9 mouse cellular contexts compared by ENCODE assay signal in genomic region chr16:23416657-23417293, GRCm38 (mm10). TPM values are rescaled to one million over a fixed set of nuclear protein-coding genes. Genes with fewer than 3 reads are reported as not detected.
DNase-seq lines count a peak whose midpoint lies in the region; ATAC-seq lines count a peak whose summit lies in the region.
"Had no signal": no experiment of that assay in that cellular context is flagged by ENCODE, and none has a peak within 500 bp of the region (broad histone marks: within the 10 kb centered on the region; RNA-seq: fewer than 3 reads in every experiment).

No protein-coding gene starts in this region.

- no peak overlapping the region for H3K4me3 ChIP-seq in forebrain, embryonic 14.5 days (ENCODE audit: low read depth, low read length)
- no peak overlapping the region for H3K4me3 ChIP-seq in forebrain, embryonic 11.5 days (ENCODE audit: low read depth, low read length)
- H3K4me3 ChIP-seq in hindbrain, embryonic 16.5 days (ENCODE audit: low read length): no peak overlapping the region
- H3K4me3 ChIP-seq in liver, embryonic 16.5 days (ENCODE audit: low read depth, low read length): no peak overlapping the region
- H3K4me3 ChIP-seq in stomach, embryonic 15.5 days (replicated peaks): no peak overlapping the region
- H3K4me3 ChIP-seq: erythroblast, embryonic 14.5 days had no signal

- H3K27ac ChIP-seq in forebrain, embryonic 14.5 days (ENCODE audit: low read depth, low read length): no peak overlapping the region
- no peak overlapping the region for H3K27ac ChIP-seq in forebrain, embryonic 11.5 days (ENCODE audit: low read depth, low read length)
- H3K27ac ChIP-seq in hindbrain, embryonic 16.5 days (ENCODE audit: low read depth, low read length): no peak overlapping the region
- no peak overlapping the region for H3K27ac ChIP-seq in liver, embryonic 16.5 days (ENCODE audit: low read length)
- peak overlapping the region; percentile 41; the same call in 1 of the 2 replicates for H3K27ac ChIP-seq in stomach, embryonic 15.5 days

- H3K36me3 ChIP-seq in forebrain, embryonic 14.5 days (ENCODE audit: control insufficient read depth, insufficient read depth, low read length): no peaks in the 10 kb centered on the region
- no peaks in the 10 kb centered on the region for H3K36me3 ChIP-seq in forebrain, embryonic 11.5 days (ENCODE audit: control insufficient read depth, insufficient read depth, low read length)
- no peaks in the 10 kb centered on the region for H3K36me3 ChIP-seq in hindbrain, embryonic 16.5 days (ENCODE audit: control insufficient read depth, insufficient read depth, low read length)
- H3K36me3 ChIP-seq in liver, embryonic 16.5 days (ENCODE audit: control insufficient read depth, insufficient read depth): no peaks in the 10 kb centered on the region
- no peaks in the 10 kb centered on the region for H3K36me3 ChIP-seq in stomach, embryonic 15.5 days

- no peak for DNase-seq in forebrain, embryonic 14.5 days (ENCODE audit: low spot score)
- DNase-seq in forebrain, embryonic 11.5 days (ENCODE audit: low spot score): no peak
- DNase-seq in retina, postnatal 1 day: no peak
- no peak for DNase-seq in thymus, postnatal 4 days
- no peak for DNase-seq in right cerebral cortex, postnatal 10 days (ENCODE audit: low spot score in 2 of 2)

- no peaks in the 10 kb centered on the region for H3K27me3 ChIP-seq in forebrain, embryonic 14.5 days (replicated peaks; ENCODE audit: control insufficient read depth, insufficient read depth, low read length)
- no peaks in the 10 kb centered on the region for H3K27me3 ChIP-seq in forebrain, embryonic 11.5 days (ENCODE audit: control insufficient read depth, insufficient read depth, low read length)
- no peaks in the 10 kb centered on the region for H3K27me3 ChIP-seq in hindbrain, embryonic 16.5 days (replicated peaks; ENCODE audit: control insufficient read depth, insufficient read depth, low read length)
- no peaks in the 10 kb centered on the region for H3K27me3 ChIP-seq in liver, embryonic 16.5 days (ENCODE audit: control insufficient read depth, insufficient read depth, low read depth, low read length)
- H3K27me3 ChIP-seq in stomach, embryonic 15.5 days (replicated peaks): no peaks in the 10 kb centered on the region

- ATAC-seq in forebrain, embryonic 14.5 days: no peak
- ATAC-seq in forebrain, embryonic 11.5 days (replicated peaks; ENCODE audit: low FRiP score): no peak
- no peak for ATAC-seq in hindbrain, embryonic 16.5 days
- peak; percentile 35; the same call in 1 of the 2 replicates for ATAC-seq in liver, embryonic 16.5 days (ENCODE audit: low read depth)
- ATAC-seq in stomach, embryonic 15.5 days (ENCODE audit: insufficient read depth, low FRiP score, low read depth): peak; percentile 35; the same call in 1 of the 2 replicates

- H3K9ac ChIP-seq in forebrain, embryonic 14.5 days (ENCODE audit: low read length): no peak overlapping the region
- H3K9ac ChIP-seq in forebrain, embryonic 11.5 days (ENCODE audit: low read length): no peak overlapping the region
- H3K9ac ChIP-seq in hindbrain, embryonic 16.5 days (ENCODE audit: low read depth, low read length): no peak overlapping the region
- no peak overlapping the region for H3K9ac ChIP-seq in liver, embryonic 16.5 days (ENCODE audit: low read depth, low read length)
- no peak overlapping the region for H3K9ac ChIP-seq in stomach, embryonic 15.5 days

- H3K4me2 ChIP-seq in forebrain, embryonic 14.5 days (ENCODE audit: low read length): peak overlapping the region; percentile 32
- H3K4me2 ChIP-seq in forebrain, embryonic 11.5 days (ENCODE audit: low read depth, low read length, severe bottlenecking): no peak overlapping the region
- H3K4me2 ChIP-seq in hindbrain, embryonic 16.5 days (ENCODE audit: low read length): peak overlapping the region; percentile 34
- H3K4me2 ChIP-seq in liver, embryonic 16.5 days (ENCODE audit: low read depth, low read length): no peak overlapping the region
- peak overlapping the region; percentile 41 for H3K4me2 ChIP-seq in stomach, embryonic 15.5 days

- WGBS in forebrain, embryonic 14.5 days: 56% methylated on average over 9 of the region's 9 CpGs
- 63% methylated on average over 9 of the region's 9 CpGs for WGBS in forebrain, embryonic 11.5 days
- WGBS in hindbrain, embryonic 16.5 days: 43% methylated on average over 9 of the region's 9 CpGs
- 38% methylated on average over 9 of the region's 9 CpGs for WGBS in liver, embryonic 16.5 days (ENCODE audit: insufficient replicate concordance)
- 32% methylated on average over 9 of the region's 9 CpGs for WGBS in stomach, embryonic 15.5 days

- no peaks in the 10 kb centered on the region for H3K9me3 ChIP-seq in forebrain, embryonic 14.5 days (replicated peaks; ENCODE audit: control insufficient read depth, low read length)
- H3K9me3 ChIP-seq in forebrain, embryonic 11.5 days (ENCODE audit: control insufficient read depth, low read length): no peaks in the 10 kb centered on the region
- H3K9me3 ChIP-seq in hindbrain, embryonic 16.5 days (ENCODE audit: control insufficient read depth, low read length): no peaks in the 10 kb centered on the region
- no peaks in the 10 kb centered on the region for H3K9me3 ChIP-seq in liver, embryonic 16.5 days (replicated peaks; ENCODE audit: control insufficient read depth, low read length)
- no peaks in the 10 kb centered on the region for H3K9me3 ChIP-seq in stomach, embryonic 15.5 days

- H3K4me1 ChIP-seq in forebrain, embryonic 14.5 days (ENCODE audit: control insufficient read depth, insufficient read depth, low read length): 0 out of 2 replicates have a peak, but pooled peaks cover 6% of the 10 kb centered on the region
- H3K4me1 ChIP-seq in forebrain, embryonic 11.5 days (replicated peaks; ENCODE audit: control insufficient read depth, insufficient read depth, low read length): 0 out of 2 replicates have a peak, but pooled peaks cover 1% of the 10 kb centered on the region
- peaks cover 8% of the 10 kb centered on the region for H3K4me1 ChIP-seq in hindbrain, embryonic 16.5 days (ENCODE audit: control insufficient read depth, insufficient read depth, low read depth, low read length)
- no peaks in the 10 kb centered on the region; the same call in 1 of the 2 replicates for H3K4me1 ChIP-seq in liver, embryonic 16.5 days (ENCODE audit: control insufficient read depth, low read depth, low read length)
- H3K4me1 ChIP-seq in stomach, embryonic 15.5 days: 0 out of 2 replicates have a peak, but pooled peaks cover 8% of the 10 kb centered on the region

RNA-seq across cellular contexts. Expression of gene Rtp1, which starts 12.2 kb away (rescaled TPM):
- 0.09 and 0.10 TPM in 2 replicates for polyA plus RNA-seq in forebrain, embryonic 14.5 days (2014; fragmentation: Nextera tagmentation; extraction: Ambion mirVana)
- 0.15 and 0.19 TPM in 2 replicates for polyA plus RNA-seq in forebrain, embryonic 11.5 days (2014; fragmentation: Nextera tagmentation; extraction: Ambion mirVana)
- 0.14 and 0.20 TPM in 2 replicates for polyA plus RNA-seq in hindbrain, embryonic 16.5 days (2015; fragmentation: Nextera tagmentation; extraction: Ambion mirVana)
- polyA plus RNA-seq in liver, embryonic 16.5 days (2015; fragmentation: Nextera tagmentation; extraction: Ambion mirVana): not detected in 2 replicates
- not detected in 2 replicates for polyA plus RNA-seq in stomach, embryonic 15.5 days (2015; fragmentation: Nextera tagmentation; extraction: Ambion mirVana)
- polyA plus RNA-seq: erythroblast, embryonic 14.5 days had no signal

Comparison
In these comparisons a context has a peak if more than half of its experiments do, and no peak if none do; other contexts are left out.
1. H3K4me2 ChIP-seq: peak in forebrain, embryonic 14.5 days (single experiment), hindbrain, embryonic 16.5 days (single experiment) and stomach, embryonic 15.5 days (single experiment); none in forebrain, embryonic 11.5 days (single experiment) and liver, embryonic 16.5 days (single experiment).
2. ATAC-seq: peak in liver, embryonic 16.5 days (single experiment) and stomach, embryonic 15.5 days (single experiment); none in forebrain, embryonic 14.5 days (single experiment), forebrain, embryonic 11.5 days (single experiment) and hindbrain, embryonic 16.5 days (single experiment).